Mouse (Mus musculus): ENCODE results near the gene Ssbp2.

DNA sequence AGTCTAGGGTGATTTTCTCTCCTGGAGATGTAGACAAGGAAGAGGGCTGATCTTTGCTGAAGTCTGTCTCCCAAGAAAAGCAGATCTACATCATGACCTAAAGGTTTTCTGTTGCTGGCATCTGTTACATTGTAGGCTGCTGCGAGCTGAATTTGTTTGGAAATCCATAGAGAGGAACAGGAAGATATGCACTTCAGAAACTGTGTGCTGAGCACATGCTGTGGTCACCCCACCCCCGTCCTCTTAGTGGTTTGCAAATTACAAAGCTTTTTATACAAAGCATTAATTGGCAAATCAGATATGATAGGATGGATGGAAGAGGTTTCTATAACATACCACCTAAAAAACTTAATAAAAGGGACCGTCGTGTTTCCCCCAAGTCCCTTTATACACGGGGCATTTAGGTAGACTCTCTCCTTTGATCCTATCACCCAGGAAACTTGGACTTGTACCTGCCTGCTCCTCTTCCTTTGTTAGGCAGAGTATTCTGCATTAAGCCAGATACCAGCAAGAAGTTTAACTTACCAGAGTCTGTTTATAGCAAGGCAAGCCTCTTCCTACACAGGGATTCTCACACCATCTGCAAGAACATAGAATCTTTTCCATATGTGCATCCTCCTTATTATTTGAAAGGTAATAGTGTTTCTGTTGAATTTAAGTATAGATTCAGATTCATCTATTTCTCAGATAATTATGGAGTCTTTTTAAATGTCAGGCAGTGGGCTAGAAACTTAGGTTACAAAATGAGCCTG lies 46.2 kb upstream of the Ssbp2 start:
- TF ChIP-seq POLR2A (IDR thresholded peaks at IDR 0.05; ENCODE audit: low read depth, low read length) (no peak), CTCF (IDR thresholded peaks at IDR 0.05; ENCODE audit: extremely low read depth, insufficient read depth, insufficient read length, insufficient replicate concordance) (no peak)

All from spleen, adult 2 months (tissue).